Mouse (Mus musculus): ENCODE results near the gene Srpk1. TPM values are rescaled to one million over a fixed set of nuclear protein-coding genes. Genes with fewer than 3 reads are reported as not detected.
A peak's percentile ranks its signal among the peaks of the same experiment; 100 is the strongest.

The Srpk1 gene
- polyA plus RNA-seq, 1 experiment from 2014 or later = 79.5 TPM

- under 1% methylated on average over 49 of the region's 78 CpGs for WGBS (ENCODE audit: insufficient replicate concordance)
- H3K4me2 ChIP-seq = peak overlapping the region; percentile 89
- peaks cover 3% of the 10 kb centered on the region; the same call in 1 of the 2 replicates for H3K36me3 ChIP-seq (ENCODE audit: control insufficient read depth, insufficient read depth, low read length)
- peak overlapping the region; percentile 78 for H3K27ac ChIP-seq (ENCODE audit: low read depth, low read length)
- peak overlapping the region; percentile 87 for H3K9ac ChIP-seq (ENCODE audit: low read depth, low read length)
- no peaks in the 10 kb centered on the region for H3K9me3 ChIP-seq (replicated peaks; ENCODE audit: control insufficient read depth, low read length)
- ATAC-seq (replicated peaks; ENCODE audit: insufficient number of reproducible peaks, low FRiP score, low TSS enrichment) = peak; percentile 74
- H3K4me3 ChIP-seq (ENCODE audit: low read depth, low read length) = peak overlapping the region; percentile 80
- peaks cover 11% of the 10 kb centered on the region for H3K4me1 ChIP-seq (ENCODE audit: control insufficient read depth, insufficient read depth, low read length)
- no peaks in the 10 kb centered on the region for H3K27me3 ChIP-seq (ENCODE audit: control insufficient read depth, insufficient read depth, low read length)
These were observed 869 bp downstream of the Srpk1 start for GRCm38 (mm10) chr17:28621381-28622299.

GRCm38 (mm10) chr17:28618775-28619174 is 3.7 kb downstream of the Srpk1 start:
- WGBS (ENCODE audit: insufficient replicate concordance) = 87% methylated on average over 1 of the region's 1 CpGs
- H3K27me3 ChIP-seq (ENCODE audit: control insufficient read depth, insufficient read depth, low read length) = no peaks in the 10 kb centered on the region
- H3K9ac ChIP-seq (ENCODE audit: low read depth, low read length) = no peak overlapping the region
- no peak overlapping the region for H3K4me2 ChIP-seq
- no peak overlapping the region for H3K27ac ChIP-seq (ENCODE audit: low read depth, low read length)
- peaks cover 3% of the 10 kb centered on the region; the same call in 1 of the 2 replicates for H3K36me3 ChIP-seq (ENCODE audit: control insufficient read depth, insufficient read depth, low read length)
- H3K4me3 ChIP-seq (ENCODE audit: low read depth, low read length) = no peak overlapping the region
- no peaks in the 10 kb centered on the region for H3K9me3 ChIP-seq (replicated peaks; ENCODE audit: control insufficient read depth, low read length)
- H3K4me1 ChIP-seq (ENCODE audit: control insufficient read depth, insufficient read depth, low read length) = peaks cover 11% of the 10 kb centered on the region
- ATAC-seq (replicated peaks; ENCODE audit: insufficient number of reproducible peaks, low FRiP score, low TSS enrichment) = no peak

- ATAC-seq (replicated peaks; ENCODE audit: insufficient number of reproducible peaks, low FRiP score, low TSS enrichment) = no peak
- Histone ChIP-seq H3K36me3 (ENCODE audit: control insufficient read depth, insufficient read depth, low read length) (peaks cover 3% of the 10 kb centered on the region; the same call in 1 of the 2 replicates), H3K4me3 (ENCODE audit: low read depth, low read length) (no peak overlapping the region), H3K4me2 (no peak overlapping the region), H3K9me3 (replicated peaks; ENCODE audit: control insufficient read depth, low read length) (no peaks in the 10 kb centered on the region), H3K9ac (ENCODE audit: low read depth, low read length) (no peak overlapping the region), H3K27ac (ENCODE audit: low read depth, low read length) (no peak overlapping the region), H3K27me3 (ENCODE audit: control insufficient read depth, insufficient read depth, low read length) (no peaks in the 10 kb centered on the region), H3K4me1 (ENCODE audit: control insufficient read depth, insufficient read depth, low read length) (peaks cover 11% of the 10 kb centered on the region)
- 69% methylated on average over 7 of the region's 7 CpGs for WGBS (ENCODE audit: insufficient replicate concordance)
These were observed 4.4 kb downstream of the Srpk1 start for GRCm38 (mm10) chr17:28618124-28618523.

GRCm38 (mm10) chr17:28617636-28618035 is 4.9 kb downstream of the Srpk1 start:
- H3K4me2 ChIP-seq = no peak overlapping the region

GRCm38 (mm10) chr17:28615332-28615731 is 7.2 kb downstream of the Srpk1 start:
- Histone ChIP-seq H3K4me1 (ENCODE audit: control insufficient read depth, insufficient read depth, low read length) (peaks cover 2% of the 10 kb centered on the region), H3K36me3 (ENCODE audit: control insufficient read depth, insufficient read depth, low read length) (peaks cover 3% of the 10 kb centered on the region; the same call in 1 of the 2 replicates), H3K27ac (ENCODE audit: low read depth, low read length) (no peak overlapping the region), H3K4me2 (no peak overlapping the region), H3K27me3 (ENCODE audit: control insufficient read depth, insufficient read depth, low read length) (no peaks in the 10 kb centered on the region), H3K9ac (ENCODE audit: low read depth, low read length) (no peak overlapping the region), H3K9me3 (replicated peaks; ENCODE audit: control insufficient read depth, low read length) (no peaks in the 10 kb centered on the region), H3K4me3 (ENCODE audit: low read depth, low read length) (no peak overlapping the region)
- 91% methylated on average over 4 of the region's 4 CpGs for WGBS (ENCODE audit: insufficient replicate concordance)
- no peak for ATAC-seq (replicated peaks; ENCODE audit: insufficient number of reproducible peaks, low FRiP score, low TSS enrichment)

More at GRCm38 (mm10) chr17:28617636-28618035, 4.9 kb downstream of the Srpk1 start:
- H3K4me1 ChIP-seq (ENCODE audit: control insufficient read depth, insufficient read depth, low read length) = peaks cover 10% of the 10 kb centered on the region
- no peaks in the 10 kb centered on the region for H3K9me3 ChIP-seq (replicated peaks; ENCODE audit: control insufficient read depth, low read length)
- no peak overlapping the region for H3K4me3 ChIP-seq (ENCODE audit: low read depth, low read length)
- 80% methylated on average over 10 of the region's 10 CpGs for WGBS (ENCODE audit: insufficient replicate concordance)
- 0 out of 2 replicates have a peak overlapping the region, but pooled peaks have one; percentile 22 for H3K9ac ChIP-seq (ENCODE audit: low read depth, low read length)
- no peak for ATAC-seq (replicated peaks; ENCODE audit: insufficient number of reproducible peaks, low FRiP score, low TSS enrichment)
- H3K36me3 ChIP-seq (ENCODE audit: control insufficient read depth, insufficient read depth, low read length) = peaks cover 3% of the 10 kb centered on the region; the same call in 1 of the 2 replicates
- no peaks in the 10 kb centered on the region for H3K27me3 ChIP-seq (ENCODE audit: control insufficient read depth, insufficient read depth, low read length)
- H3K27ac ChIP-seq (ENCODE audit: low read depth, low read length) = no peak overlapping the region

- Histone ChIP-seq H3K9me3 (replicated peaks; ENCODE audit: control insufficient read depth, low read length) (no peaks in the 10 kb centered on the region), H3K36me3 (ENCODE audit: control insufficient read depth, insufficient read depth, low read length) (no peaks in the 10 kb centered on the region), H3K27me3 (ENCODE audit: control insufficient read depth, insufficient read depth, low read length) (no peaks in the 10 kb centered on the region), H3K9ac (ENCODE audit: low read depth, low read length) (no peak overlapping the region), H3K4me3 (ENCODE audit: low read depth, low read length) (no peak overlapping the region), H3K4me2 (no peak overlapping the region), H3K27ac (ENCODE audit: low read depth, low read length) (no peak overlapping the region), H3K4me1 (ENCODE audit: control insufficient read depth, insufficient read depth, low read length) (no peaks in the 10 kb centered on the region)
- no peak for ATAC-seq (replicated peaks; ENCODE audit: insufficient number of reproducible peaks, low FRiP score, low TSS enrichment)
- WGBS (ENCODE audit: insufficient replicate concordance) = 83% methylated on average over 6 of the region's 6 CpGs
These were observed 9.4 kb downstream of the Srpk1 start for GRCm38 (mm10) chr17:28613096-28613495.

- ATAC-seq (replicated peaks; ENCODE audit: insufficient number of reproducible peaks, low FRiP score, low TSS enrichment) = no peak
These were observed 9.9 kb downstream of the Srpk1 start for GRCm38 (mm10) chr17:28612603-28613002.

GRCm38 (mm10) chr17:28609543-28609942 is 13.0 kb downstream of the Srpk1 start:
- ATAC-seq (replicated peaks; ENCODE audit: insufficient number of reproducible peaks, low FRiP score, low TSS enrichment) = no peak
- no peaks in the 10 kb centered on the region for H3K9me3 ChIP-seq (replicated peaks; ENCODE audit: control insufficient read depth, low read length)
- WGBS (ENCODE audit: insufficient replicate concordance) = 66% methylated on average over 3 of the region's 3 CpGs
- no peaks in the 10 kb centered on the region for H3K27me3 ChIP-seq (ENCODE audit: control insufficient read depth, insufficient read depth, low read length)
- no peaks in the 10 kb centered on the region for H3K4me1 ChIP-seq (ENCODE audit: control insufficient read depth, insufficient read depth, low read length)
- H3K4me2 ChIP-seq = no peak overlapping the region
- H3K4me3 ChIP-seq (ENCODE audit: low read depth, low read length) = no peak overlapping the region
- peaks cover 7% of the 10 kb centered on the region for H3K36me3 ChIP-seq (ENCODE audit: control insufficient read depth, insufficient read depth, low read length)
- no peak overlapping the region for H3K9ac ChIP-seq (ENCODE audit: low read depth, low read length)
- H3K27ac ChIP-seq (ENCODE audit: low read depth, low read length) = no peak overlapping the region

More at GRCm38 (mm10) chr17:28612603-28613002, 9.9 kb downstream of the Srpk1 start:
- no peak overlapping the region for H3K27ac ChIP-seq (ENCODE audit: low read depth, low read length)
- no peaks in the 10 kb centered on the region for H3K27me3 ChIP-seq (ENCODE audit: control insufficient read depth, insufficient read depth, low read length)
- no peak overlapping the region for H3K4me3 ChIP-seq (ENCODE audit: low read depth, low read length)
- H3K4me1 ChIP-seq (ENCODE audit: control insufficient read depth, insufficient read depth, low read length) = no peaks in the 10 kb centered on the region
- no peak overlapping the region for H3K4me2 ChIP-seq
- no peaks in the 10 kb centered on the region for H3K36me3 ChIP-seq (ENCODE audit: control insufficient read depth, insufficient read depth, low read length)
- H3K9me3 ChIP-seq (replicated peaks; ENCODE audit: control insufficient read depth, low read length) = no peaks in the 10 kb centered on the region
- H3K9ac ChIP-seq (ENCODE audit: low read depth, low read length) = no peak overlapping the region
- WGBS (ENCODE audit: insufficient replicate concordance) = 50% methylated on average over 2 of the region's 2 CpGs
